Mouse (Mus musculus) cerebellum, adult 2 months (tissue): ENCODE data around the gene Gm45021.

ENCODE experiments used
- CTCF ChIP-seq: fragments of 200-500 bp; IDR thresholded peaks from 2 replicates; pipeline ENCODE4 v1.5.1; 2011; ENCODE audit warnings: low read depth, mild to moderate bottlenecking, control low read depth, low read length, moderate library complexity, borderline replicate concordance; ENCODE audit not compliant: insufficient read depth
- POLR2A ChIP-seq: fragments of 200-500 bp; IDR thresholded peaks from 2 replicates; pipeline ENCODE4 v1.6.1; 2011; ENCODE audit warnings: low read length, control low read depth, borderline replicate concordance; ENCODE audit not compliant: insufficient read depth

- TF ChIP-seq CTCF (no peak), POLR2A (no peak)
Measured at GRCm38 (mm10) chr6:48614756-48615155, 25.3 kb downstream of the Gm45021 start.
